Mouse (Mus musculus): ENCODE data around the gene Gm10277.

Gm10277 gene

DNA sequence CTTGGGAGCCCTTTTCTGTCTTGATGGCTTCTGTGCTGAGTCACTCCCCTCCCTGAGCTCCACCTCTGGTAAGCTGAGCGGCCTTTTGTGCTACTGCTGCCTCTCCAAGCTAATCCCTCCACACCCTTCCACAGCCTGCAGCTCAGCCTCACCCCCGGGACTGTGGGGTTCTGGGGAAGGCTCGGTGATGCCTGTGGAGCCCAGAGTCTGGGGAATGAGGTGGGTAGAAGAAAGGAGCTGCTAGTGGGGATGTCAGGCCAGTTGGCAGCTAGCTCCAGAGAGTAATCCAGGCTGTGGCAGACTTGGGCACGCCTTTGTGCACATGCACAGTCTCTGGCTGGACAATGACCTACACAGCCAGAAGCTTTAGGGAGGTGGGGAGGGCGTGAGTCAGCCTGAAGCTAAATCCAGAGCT lies 20.5 kb upstream of the Gm10277 start:
- H3K27me3 ChIP-seq (ENCODE audit: insufficient read depth, low read length), result no peaks in the 10 kb centered on the region
- TF ChIP-seq CTCF (conservative IDR thresholded peaks at IDR 0.05; ENCODE audit: low read length) (no peak), NANOG (IDR thresholded peaks at IDR 0.05; ENCODE audit: borderline replicate concordance, low read length) (no peak), POU5F1 (IDR thresholded peaks at IDR 0.05; ENCODE audit: borderline replicate concordance, low read length) (no peak)
- H3K4me3 ChIP-seq (replicated peaks; ENCODE audit: low read length), result peak overlapping the region; percentile 39; the same call in 1 of the 2 replicates
- H3K4me1 ChIP-seq (replicated peaks; ENCODE audit: low read depth, low read length), result peaks cover 56% of the 10 kb centered on the region
- peaks cover 43% of the 10 kb centered on the region for H3K9me3 ChIP-seq (ENCODE audit: low read length)
- H3K36me3 ChIP-seq (ENCODE audit: insufficient read depth, low read length), result peaks cover 45% of the 10 kb centered on the region

DNA sequence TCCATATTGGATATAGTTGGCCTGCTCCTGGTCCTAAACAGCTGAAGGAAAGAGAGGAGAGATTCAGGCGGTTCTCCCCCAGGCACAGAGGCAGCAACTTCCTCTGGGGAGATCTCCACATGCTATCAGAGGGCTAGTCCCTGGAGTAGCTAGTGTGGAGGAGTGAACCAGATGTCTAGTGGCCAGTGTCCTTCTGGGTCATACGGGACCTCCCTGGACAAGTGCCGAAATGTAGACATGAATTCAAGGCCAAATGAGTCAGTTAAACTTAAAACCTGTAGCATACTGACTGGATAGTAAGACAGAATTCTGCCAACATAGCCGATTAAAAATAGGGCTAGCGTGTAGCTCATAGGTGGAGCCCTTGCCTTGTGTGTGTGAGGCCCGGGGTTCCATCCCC lies 19.3 kb upstream of the Gm10277 start:
- Histone ChIP-seq H3K9me3 (ENCODE audit: low read length) (peaks cover 43% of the 10 kb centered on the region), H3K27me3 (ENCODE audit: insufficient read depth, low read length) (no peaks in the 10 kb centered on the region), H3K4me3 (replicated peaks; ENCODE audit: low read length) (peak overlapping the region; percentile 39), H3K36me3 (ENCODE audit: insufficient read depth, low read length) (peaks cover 34% of the 10 kb centered on the region), H3K4me1 (replicated peaks; ENCODE audit: low read depth, low read length) (peaks cover 57% of the 10 kb centered on the region)
- TF ChIP-seq CTCF (conservative IDR thresholded peaks at IDR 0.05; ENCODE audit: low read length) (no peak), POU5F1 (IDR thresholded peaks at IDR 0.05; ENCODE audit: borderline replicate concordance, low read length) (no peak), NANOG (IDR thresholded peaks at IDR 0.05; ENCODE audit: borderline replicate concordance, low read length) (no peak)

GRCm38 (mm10) chr11:77806218-77806617 lies 18.7 kb upstream of the Gm10277 start:
- Histone ChIP-seq H3K9me3 (ENCODE audit: low read length) (peaks cover 37% of the 10 kb centered on the region), H3K27me3 (ENCODE audit: insufficient read depth, low read length) (no peaks in the 10 kb centered on the region), H3K4me1 (replicated peaks; ENCODE audit: low read depth, low read length) (peaks cover 63% of the 10 kb centered on the region), H3K36me3 (ENCODE audit: insufficient read depth, low read length) (peaks cover 30% of the 10 kb centered on the region), H3K4me3 (replicated peaks; ENCODE audit: low read length) (no peak overlapping the region)
- TF ChIP-seq NANOG (IDR thresholded peaks at IDR 0.05; ENCODE audit: borderline replicate concordance, low read length) (no peak), POU5F1 (IDR thresholded peaks at IDR 0.05; ENCODE audit: borderline replicate concordance, low read length) (no peak), CTCF (conservative IDR thresholded peaks at IDR 0.05; ENCODE audit: low read length) (no peak)

DNA sequence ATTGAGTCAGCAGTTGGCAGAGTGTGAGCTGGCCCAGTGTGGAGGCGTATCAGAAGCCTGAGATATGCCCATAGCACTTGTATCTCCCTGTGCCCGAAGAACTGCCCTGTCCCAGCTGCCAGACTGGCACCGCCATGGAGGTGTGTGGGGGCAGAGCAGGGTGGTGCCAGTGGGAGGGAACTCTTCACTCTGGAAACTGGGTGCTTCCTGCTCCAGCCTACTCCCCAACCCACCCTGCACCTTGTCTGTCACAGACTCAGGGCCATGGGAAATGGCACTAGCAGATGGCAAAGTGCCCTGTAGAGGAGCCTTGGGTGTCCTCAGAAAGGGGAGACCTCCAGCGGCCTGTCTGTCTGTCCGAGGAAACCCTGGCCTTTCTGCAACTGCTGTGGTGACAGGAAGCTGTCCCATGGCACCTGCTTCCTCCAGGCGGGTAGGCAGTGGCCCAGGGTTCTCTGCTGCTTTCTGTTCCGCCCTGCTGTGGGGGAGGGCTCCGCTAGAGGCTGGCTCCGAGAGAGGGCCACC lies 14.9 kb upstream of the Gm10277 start:
- TF ChIP-seq NANOG (IDR thresholded peaks at IDR 0.05; ENCODE audit: borderline replicate concordance, low read length) (no peak), POU5F1 (IDR thresholded peaks at IDR 0.05; ENCODE audit: borderline replicate concordance, low read length) (no peak), CTCF (conservative IDR thresholded peaks at IDR 0.05; ENCODE audit: low read length) (no peak)
- H3K4me1 ChIP-seq (replicated peaks; ENCODE audit: low read depth, low read length), result peaks cover 66% of the 10 kb centered on the region

GRCm38 (mm10) chr11:77800869-77801701 lies 13.5 kb upstream of the Gm10277 start:
- TF ChIP-seq CTCF (conservative IDR thresholded peaks at IDR 0.05; ENCODE audit: low read length) (no peak), NANOG (IDR thresholded peaks at IDR 0.05; ENCODE audit: borderline replicate concordance, low read length) (no peak)
- no peaks in the 10 kb centered on the region for H3K9me3 ChIP-seq (ENCODE audit: low read length)
- no peaks in the 10 kb centered on the region for H3K27me3 ChIP-seq (ENCODE audit: insufficient read depth, low read length)
- peaks cover 53% of the 10 kb centered on the region for H3K4me1 ChIP-seq (replicated peaks; ENCODE audit: low read depth, low read length)
- H3K36me3 ChIP-seq (ENCODE audit: insufficient read depth, low read length), result no peaks in the 10 kb centered on the region
- H3K4me3 ChIP-seq (replicated peaks; ENCODE audit: low read length), result peak overlapping the region; percentile 32

More for the DNA sequence above, 14.9 kb upstream of the Gm10277 start:
- Histone ChIP-seq H3K4me3 (replicated peaks; ENCODE audit: low read length) (peak overlapping the region; percentile 43), H3K36me3 (ENCODE audit: insufficient read depth, low read length) (no peaks in the 10 kb centered on the region), H3K27me3 (ENCODE audit: insufficient read depth, low read length) (no peaks in the 10 kb centered on the region), H3K9me3 (ENCODE audit: low read length) (no peaks in the 10 kb centered on the region)

DNA sequence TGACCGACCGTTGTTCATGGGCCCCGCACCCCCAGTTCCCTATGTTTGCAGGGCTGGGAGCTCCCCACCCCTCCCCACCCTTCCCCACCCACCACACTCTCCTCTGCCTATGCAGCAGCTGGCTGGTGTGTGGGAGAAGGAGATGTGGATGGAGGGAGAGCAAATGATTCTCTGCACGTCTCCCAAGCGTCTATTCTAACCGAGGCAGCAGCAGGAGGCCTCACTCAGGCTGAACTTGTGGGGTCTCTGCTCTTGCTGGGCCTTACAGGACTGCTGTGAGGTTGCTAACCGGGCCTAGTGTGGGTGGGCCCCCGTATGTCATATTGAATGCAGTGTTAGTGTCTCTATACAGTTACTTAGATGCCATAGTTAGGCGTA lies 12.9 kb upstream of the Gm10277 start:
- Histone ChIP-seq H3K27me3 (ENCODE audit: insufficient read depth, low read length) (no peaks in the 10 kb centered on the region), H3K4me3 (replicated peaks; ENCODE audit: low read length) (no peak overlapping the region), H3K4me1 (replicated peaks; ENCODE audit: low read depth, low read length) (peaks cover 48% of the 10 kb centered on the region), H3K9me3 (ENCODE audit: low read length) (no peaks in the 10 kb centered on the region), H3K36me3 (ENCODE audit: insufficient read depth, low read length) (no peaks in the 10 kb centered on the region)
- no peak for TF ChIP-seq NANOG (IDR thresholded peaks at IDR 0.05; ENCODE audit: borderline replicate concordance, low read length)
- no peak for TF ChIP-seq CTCF (conservative IDR thresholded peaks at IDR 0.05; ENCODE audit: low read length)
- TF ChIP-seq POU5F1 (IDR thresholded peaks at IDR 0.05; ENCODE audit: borderline replicate concordance, low read length), result no peak

- Histone ChIP-seq H3K9me3 (ENCODE audit: low read length) (no peaks in the 10 kb centered on the region), H3K4me3 (replicated peaks; ENCODE audit: low read length) (no peak overlapping the region), H3K36me3 (ENCODE audit: insufficient read depth, low read length) (no peaks in the 10 kb centered on the region), H3K4me1 (replicated peaks; ENCODE audit: low read depth, low read length) (peaks cover 42% of the 10 kb centered on the region), H3K27me3 (ENCODE audit: insufficient read depth, low read length) (no peaks in the 10 kb centered on the region)
- TF ChIP-seq CTCF (conservative IDR thresholded peaks at IDR 0.05; ENCODE audit: low read length), result no peak
- TF ChIP-seq POU5F1 (IDR thresholded peaks at IDR 0.05; ENCODE audit: borderline replicate concordance, low read length), result no peak
- no peak for TF ChIP-seq NANOG (IDR thresholded peaks at IDR 0.05; ENCODE audit: borderline replicate concordance, low read length)
Measured at GRCm38 (mm10) chr11:77795216-77795615, 7.7 kb upstream of the Gm10277 start.

- Histone ChIP-seq H3K9me3 (ENCODE audit: low read length) (no peaks in the 10 kb centered on the region), H3K4me1 (replicated peaks; ENCODE audit: low read depth, low read length) (peaks cover 46% of the 10 kb centered on the region), H3K4me3 (replicated peaks; ENCODE audit: low read length) (peak overlapping the region; percentile 73), H3K27me3 (ENCODE audit: insufficient read depth, low read length) (no peaks in the 10 kb centered on the region), H3K36me3 (ENCODE audit: insufficient read depth, low read length) (no peaks in the 10 kb centered on the region)
- TF ChIP-seq POU5F1 (IDR thresholded peaks at IDR 0.05; ENCODE audit: borderline replicate concordance, low read length), result no peak
- peak; percentile 92 for TF ChIP-seq CTCF (conservative IDR thresholded peaks at IDR 0.05; ENCODE audit: low read length)
- no peak for TF ChIP-seq NANOG (IDR thresholded peaks at IDR 0.05; ENCODE audit: borderline replicate concordance, low read length)
Measured at GRCm38 (mm10) chr11:77793238-77793930, 5.8 kb upstream of the Gm10277 start.
